Mouse (Mus musculus) testis, adult 2 months (tissue): ENCODE measurements at regions not wholly inside any gene's neighbourhood (a gene's known extent, or its start where the extent isn't known, plus 50 kb on each side); places are given as distances from the start of the nearest gene placed in this dataset.

Experiments used
- H3K27ac ChIP-seq: fragments of 200-500 bp; 2 replicates; pipeline ENCODE4 v1.5.1; 2012; ENCODE audit warnings: low read depth, low read length; ENCODE audit not compliant: control insufficient read depth, insufficient read depth
- H3K27me3 ChIP-seq: fragments of 200-500 bp; 2 replicates; pipeline ENCODE4 v1.6.1; 2012; ENCODE audit warnings: mild to moderate bottlenecking, low read length, moderate library complexity; ENCODE audit not compliant: control insufficient read depth, insufficient read depth
- H3K36me3 ChIP-seq: fragments of 200-500 bp; 2 replicates; pipeline ENCODE4 v1.6.1; 2012; ENCODE audit warnings: mild to moderate bottlenecking, low read length; ENCODE audit not compliant: control insufficient read depth, insufficient read depth
- H3K4me1 ChIP-seq: fragments of 200-500 bp; 2 replicates; pipeline ENCODE4 v1.6.1; 2012; ENCODE audit warnings: low read length; ENCODE audit not compliant: control insufficient read depth, insufficient read depth
- H3K4me3 ChIP-seq: fragments of 200-500 bp; 2 replicates; pipeline ENCODE4 v1.5.1; 2012; ENCODE audit warnings: low read depth, mild to moderate bottlenecking, low read length, moderate library complexity, mixed read lengths; ENCODE audit not compliant: control insufficient read depth
- CTCF ChIP-seq: fragments of 200-500 bp; IDR thresholded peaks from 2 replicates; pipeline ENCODE4 v1.5.1; 2012; ENCODE audit warnings: low read depth, mild to moderate bottlenecking, inconsistent platforms, low read length, moderate library complexity; ENCODE audit not compliant: control insufficient read depth, insufficient read depth, insufficient replicate concordance
- POLR2A ChIP-seq: fragments of 200-500 bp; IDR thresholded peaks from 2 replicates; pipeline ENCODE4 v1.6.1; 2012; ENCODE audit warnings: low read depth, mild to moderate bottlenecking, inconsistent platforms, low read length, moderate library complexity; ENCODE audit not compliant: control insufficient read depth

GRCm38 (mm10) chr3:35242871-35243529 is 510.9 kb upstream of the Atp11b start:
- H3K27me3 ChIP-seq: no peaks in the 10 kb centered on the region
- no peaks in the 10 kb centered on the region for H3K4me1 ChIP-seq
- H3K4me3 ChIP-seq: no peak overlapping the region
- no peaks in the 10 kb centered on the region for H3K36me3 ChIP-seq
- no peak for TF ChIP-seq POLR2A
- TF ChIP-seq CTCF: no peak
- no peak overlapping the region for H3K27ac ChIP-seq

DNA sequence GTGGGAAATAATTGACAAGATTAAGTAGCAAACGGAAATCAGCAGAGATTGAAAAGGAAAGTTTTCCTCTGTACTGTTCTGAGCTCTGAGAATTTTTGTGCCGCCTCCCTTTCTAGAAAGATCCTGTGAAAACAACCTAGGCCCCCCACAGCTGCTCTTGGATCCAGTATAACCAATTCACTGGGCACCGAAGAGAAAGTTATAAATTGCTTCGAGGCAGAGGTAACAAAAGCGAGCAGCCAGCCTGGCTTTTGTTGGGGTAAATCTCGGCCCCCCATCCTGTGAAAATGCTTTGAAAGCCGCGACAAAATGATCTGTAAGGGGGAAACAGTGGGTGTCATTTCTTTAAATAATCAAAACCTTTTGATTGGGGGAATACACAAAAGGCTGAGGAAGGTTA is 508.9 kb upstream of the Atp11b start:
- TF ChIP-seq CTCF (no peak), POLR2A (no peak)

GRCm38 (mm10) chr3:35245946-35246665 is 507.8 kb upstream of the Atp11b start:
- Histone ChIP-seq H3K4me1 (no peaks in the 10 kb centered on the region), H3K36me3 (no peaks in the 10 kb centered on the region), H3K27me3 (no peaks in the 10 kb centered on the region), H3K27ac (no peak overlapping the region), H3K4me3 (no peak overlapping the region)
- TF ChIP-seq POLR2A: no peak
- TF ChIP-seq CTCF: no peak

More for the DNA sequence above, 508.9 kb upstream of the Atp11b start:
- H3K36me3 ChIP-seq: no peaks in the 10 kb centered on the region
- no peak overlapping the region for H3K4me3 ChIP-seq
- H3K4me1 ChIP-seq: no peaks in the 10 kb centered on the region
- no peaks in the 10 kb centered on the region for H3K27me3 ChIP-seq
- no peak overlapping the region for H3K27ac ChIP-seq

- no peaks in the 10 kb centered on the region for H3K27me3 ChIP-seq
- no peak for TF ChIP-seq POLR2A
- TF ChIP-seq CTCF: no peak
- no peak overlapping the region for H3K4me3 ChIP-seq
- no peaks in the 10 kb centered on the region for H3K4me1 ChIP-seq
- H3K27ac ChIP-seq: no peak overlapping the region
- no peaks in the 10 kb centered on the region for H3K36me3 ChIP-seq
Measured at GRCm38 (mm10) chr3:35249160-35249559, 504.7 kb upstream of the Atp11b start.

DNA sequence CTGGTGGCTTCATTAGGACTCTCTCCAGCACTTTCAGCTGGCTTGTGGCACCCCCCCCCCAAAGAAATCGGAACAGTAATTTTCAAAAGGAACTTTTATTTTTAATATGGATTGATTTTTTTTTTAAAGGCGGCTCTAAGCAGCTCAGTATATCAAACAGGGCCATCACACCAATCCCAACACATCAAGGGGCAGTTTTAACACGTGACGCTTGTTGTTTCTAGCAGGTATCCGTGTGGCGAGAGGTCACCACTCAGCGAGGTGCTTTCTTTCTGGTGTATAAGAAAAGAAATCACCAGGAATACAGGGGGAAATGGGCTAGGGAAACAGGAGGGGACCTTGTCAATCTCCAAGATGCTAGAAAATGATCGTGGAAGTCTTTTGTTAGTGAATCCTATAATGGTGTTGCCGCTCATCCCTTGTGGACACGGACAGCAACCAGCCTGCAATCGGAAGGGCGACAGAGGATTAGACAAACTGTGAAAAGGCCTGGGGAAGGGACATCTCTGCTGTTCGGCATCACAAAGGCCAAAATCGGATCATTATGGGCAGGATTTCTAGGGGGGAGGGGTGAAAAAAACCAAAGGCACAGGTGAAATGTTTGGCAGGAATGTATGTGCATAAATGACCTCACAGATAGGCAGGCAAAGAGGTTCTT is 503.7 kb upstream of the Atp11b start:
- no peaks in the 10 kb centered on the region for H3K27me3 ChIP-seq
- no peak overlapping the region for H3K27ac ChIP-seq
- no peaks in the 10 kb centered on the region for H3K36me3 ChIP-seq
- TF ChIP-seq CTCF: no peak
- TF ChIP-seq POLR2A: no peak
- H3K4me3 ChIP-seq: no peak overlapping the region
- H3K4me1 ChIP-seq: no peaks in the 10 kb centered on the region

- Histone ChIP-seq H3K27me3 (no peaks in the 10 kb centered on the region), H3K4me1 (no peaks in the 10 kb centered on the region), H3K27ac (no peak overlapping the region), H3K36me3 (no peaks in the 10 kb centered on the region), H3K4me3 (no peak overlapping the region)
- TF ChIP-seq CTCF (no peak), POLR2A (no peak)
Measured at GRCm38 (mm10) chr3:35253861-35254260, 500.0 kb upstream of the Atp11b start.

- Histone ChIP-seq H3K36me3 (no peaks in the 10 kb centered on the region), H3K27me3 (no peaks in the 10 kb centered on the region), H3K4me3 (no peak overlapping the region), H3K27ac (no peak overlapping the region), H3K4me1 (no peaks in the 10 kb centered on the region)
- no peak for TF ChIP-seq POLR2A
Measured at GRCm38 (mm10) chr3:35260936-35261335, 493.0 kb upstream of the Atp11b start.

DNA sequence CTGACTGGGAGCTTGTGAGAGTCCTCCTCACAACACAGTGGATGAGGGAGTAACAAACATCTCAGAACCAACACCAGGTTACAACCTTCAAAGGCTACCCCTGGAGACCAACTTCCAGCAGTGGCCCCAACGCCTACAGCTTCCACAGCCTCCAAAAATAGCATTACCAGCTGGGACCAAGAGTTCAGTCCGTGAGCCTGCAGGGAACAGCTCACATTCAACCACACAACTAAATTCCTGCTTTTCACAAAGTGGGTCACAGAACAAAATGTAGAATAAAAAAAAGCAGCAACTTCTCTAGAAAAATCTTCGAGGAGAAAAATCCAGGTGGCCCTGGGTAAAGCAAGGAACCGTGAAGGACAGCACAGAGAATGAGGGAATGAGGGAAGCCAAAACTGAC is 485.0 kb upstream of the Atp11b start:
- no peak overlapping the region for H3K4me3 ChIP-seq
- no peaks in the 10 kb centered on the region for H3K4me1 ChIP-seq
- H3K36me3 ChIP-seq: no peaks in the 10 kb centered on the region
- TF ChIP-seq CTCF: no peak
- no peak for TF ChIP-seq POLR2A
- H3K27me3 ChIP-seq: no peaks in the 10 kb centered on the region
- no peak overlapping the region for H3K27ac ChIP-seq
